Mouse (Mus musculus) kidney, embryonic 16.5 days (tissue): Measurements from ENCODE around the gene Egfl7. TPM values are rescaled to one million over a fixed set of nuclear protein-coding genes. Genes with fewer than 3 reads are reported as not detected.
A peak's percentile ranks its signal among the peaks of the same experiment; 100 is the strongest.

Experiments
- ATAC-seq: fragments of 200-750 bp; cut with Nextera tagmentation; 2 replicates; pipeline ENCODE4 v1.8.0; 2017; ENCODE audit warnings: moderate TSS enrichment; ENCODE audit not compliant: low FRiP score, low TSS enrichment
- H3K27ac ChIP-seq: fragments of 300-500 bp; sonication (generic); 2 replicates; pipeline ENCODE4 v1.5.1; 2014; ENCODE audit warnings: low read length
- H3K27me3 ChIP-seq: fragments of 300-500 bp; sonication (generic); 2 replicates; pipeline ENCODE4 v1.6.1; 2014; ENCODE audit warnings: low read length, control low read depth, mixed read lengths; ENCODE audit not compliant: insufficient read depth
- H3K36me3 ChIP-seq: fragments of 300-500 bp; sonication (generic); 2 replicates; pipeline ENCODE4 v1.6.1; 2014; ENCODE audit warnings: low read length, control low read depth, mixed read lengths; ENCODE audit not compliant: insufficient read depth
- H3K4me1 ChIP-seq: fragments of 300-500 bp; sonication (generic); 2 replicates; pipeline ENCODE4 v1.6.1; 2014; ENCODE audit warnings: low read length, control low read depth, mixed read lengths; ENCODE audit not compliant: insufficient read depth
- H3K4me2 ChIP-seq: fragments of 300-500 bp; sonication (generic); replicated peaks from 2 replicates; pipeline ENCODE4 v1.6.1; 2014; ENCODE audit warnings: low read depth, low read length
- H3K4me3 ChIP-seq: fragments of 300-500 bp; sonication (generic); 2 replicates; pipeline ENCODE4 v1.5.1; 2014; ENCODE audit warnings: mild to moderate bottlenecking, low read length
- H3K9ac ChIP-seq: fragments of 300-500 bp; sonication (generic); replicated peaks from 2 replicates; pipeline ENCODE4 v1.6.1; 2014; ENCODE audit warnings: low read length
- H3K9me3 ChIP-seq: fragments of 300-500 bp; sonication (generic); 2 replicates; pipeline ENCODE4 v1.6.1; 2016; ENCODE audit warnings: low read length, control low read depth
- WGBS: fragments of 180-500 bp; shearing (Covaris S2); extraction: QIAGEN DNeasy Blood & Tissue Kit; methylation state at CpG from one replicate; pipeline ENCODE4 v1.1.7; 2014; 5-methylcytosine and 5-hydroxymethylcytosine counted together
- polyA plus RNA-seq: library from polyadenylated mRNA; unstranded; fragments of >200 nt; fragmentation: Nextera tagmentation; extraction: Ambion mirVana; gene quantifications from 2 replicates; pipeline ENCODE4 v1.2.1, GENCODE M21; 2015

Gene Egfl7
- polyA plus RNA-seq, 1 experiment from 2014 or later, result 266 TPM

DNA sequence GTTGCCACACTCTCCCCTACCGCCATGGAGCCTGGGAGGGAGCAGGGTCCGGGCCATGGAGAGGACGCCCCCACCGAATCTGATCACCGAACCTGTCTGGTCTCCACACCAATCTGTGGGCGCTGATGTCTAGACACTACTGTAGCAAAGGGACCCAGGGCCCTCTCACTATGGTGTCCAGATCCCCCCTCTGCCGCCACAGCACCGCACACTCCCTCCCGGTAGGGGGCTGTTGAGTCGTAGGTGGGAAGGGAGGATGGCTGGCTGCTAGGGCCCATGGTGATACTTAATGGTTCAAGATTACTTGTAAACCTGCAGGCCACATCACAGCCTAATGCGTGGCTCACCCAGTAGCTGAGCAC is 7.2 kb downstream of the Egfl7 start:
- WGBS, result 6% methylated on average over 11 of the region's 11 CpGs
- Histone ChIP-seq H3K9ac (peak overlapping the region; percentile 72), H3K27ac (peak overlapping the region; percentile 73), H3K27me3 (no peaks in the 10 kb centered on the region), H3K36me3 (no peaks in the 10 kb centered on the region; the same call in 1 of the 2 replicates), H3K4me1 (peaks cover 21% of the 10 kb centered on the region), H3K4me2 (peak overlapping the region; percentile 72), H3K4me3 (peak overlapping the region; percentile 54), H3K9me3 (no peaks in the 10 kb centered on the region)
- ATAC-seq, result peak; percentile 40

DNA sequence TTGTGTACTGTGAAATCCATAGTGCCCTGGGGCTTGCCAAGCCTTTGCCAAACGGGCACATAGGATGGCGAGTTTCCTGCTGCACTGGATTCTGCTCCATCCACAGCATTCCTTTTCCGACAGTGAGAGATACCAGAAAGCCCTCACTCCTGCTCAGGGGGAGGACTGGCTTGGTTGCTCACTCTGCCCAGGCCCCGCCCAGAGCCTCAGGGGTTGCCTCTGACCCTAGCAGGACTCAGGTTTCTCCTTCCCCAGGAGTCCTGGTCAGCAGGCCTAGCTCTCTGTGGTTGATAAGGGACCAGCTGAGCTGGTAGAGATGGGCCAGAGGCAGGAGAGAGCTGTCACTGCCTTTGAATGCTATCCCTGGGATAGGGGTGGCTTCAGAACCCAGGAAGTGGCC is 8.8 kb downstream of the Egfl7 start:
- H3K9me3 ChIP-seq, result no peaks in the 10 kb centered on the region
- 28% methylated on average over 4 of the region's 4 CpGs for WGBS
- H3K4me2 ChIP-seq, result peak overlapping the region; percentile 72
- no peaks in the 10 kb centered on the region for H3K27me3 ChIP-seq
- ATAC-seq, result peak; percentile 19; the same call in 1 of the 2 replicates
- H3K27ac ChIP-seq, result peak overlapping the region; percentile 73
- peaks cover 21% of the 10 kb centered on the region for H3K4me1 ChIP-seq
- peak overlapping the region; percentile 54 for H3K4me3 ChIP-seq
- peak overlapping the region; percentile 72 for H3K9ac ChIP-seq
- peaks cover 14% of the 10 kb centered on the region; the same call in 1 of the 2 replicates for H3K36me3 ChIP-seq

DNA sequence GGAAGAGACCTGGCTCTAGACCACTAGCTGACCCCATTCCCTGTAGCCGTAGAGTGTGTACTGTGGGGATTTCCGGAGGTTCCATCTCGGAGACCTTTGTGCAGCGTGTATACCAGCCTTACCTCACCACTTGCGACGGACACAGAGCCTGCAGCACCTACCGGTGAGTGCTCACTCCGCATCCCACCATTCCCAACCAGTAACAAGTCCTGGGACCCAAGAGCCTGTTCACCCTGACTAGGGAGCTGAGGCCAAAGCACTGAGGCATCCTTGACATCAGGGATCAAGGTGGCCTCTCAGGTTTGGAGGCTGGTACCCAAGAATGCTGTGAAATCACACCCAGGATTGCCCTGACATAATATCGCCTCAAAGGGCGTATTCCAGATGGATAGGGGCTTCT is 9.5 kb downstream of the Egfl7 start:
- Histone ChIP-seq H3K9ac (peak overlapping the region; percentile 72), H3K27ac (peak overlapping the region; percentile 73), H3K9me3 (no peaks in the 10 kb centered on the region), H3K27me3 (no peaks in the 10 kb centered on the region), H3K4me3 (peak overlapping the region; percentile 54), H3K4me2 (peak overlapping the region; percentile 72), H3K36me3 (peaks cover 14% of the 10 kb centered on the region; the same call in 1 of the 2 replicates), H3K4me1 (peaks cover 21% of the 10 kb centered on the region)
- ATAC-seq, result no peak
- WGBS, result 86% methylated on average over 10 of the region's 10 CpGs

DNA sequence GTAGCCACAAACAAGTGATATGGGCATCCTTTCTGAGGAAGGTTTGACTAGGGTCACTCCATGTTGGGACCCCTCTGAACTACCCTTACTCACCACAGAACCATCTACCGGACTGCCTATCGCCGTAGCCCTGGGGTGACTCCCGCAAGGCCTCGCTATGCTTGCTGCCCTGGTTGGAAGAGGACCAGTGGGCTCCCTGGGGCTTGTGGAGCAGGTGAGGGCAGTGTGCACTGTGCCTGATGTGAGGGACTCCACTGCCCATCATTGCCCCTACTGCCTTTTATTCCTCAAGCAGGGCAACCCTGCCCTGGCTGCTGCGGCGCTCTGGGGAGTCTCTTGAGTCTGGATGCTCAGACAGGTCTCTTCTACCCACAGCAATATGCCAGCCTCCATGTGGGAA is 10.5 kb downstream of the Egfl7 start:
- peak overlapping the region; percentile 72 for H3K4me2 ChIP-seq

DNA sequence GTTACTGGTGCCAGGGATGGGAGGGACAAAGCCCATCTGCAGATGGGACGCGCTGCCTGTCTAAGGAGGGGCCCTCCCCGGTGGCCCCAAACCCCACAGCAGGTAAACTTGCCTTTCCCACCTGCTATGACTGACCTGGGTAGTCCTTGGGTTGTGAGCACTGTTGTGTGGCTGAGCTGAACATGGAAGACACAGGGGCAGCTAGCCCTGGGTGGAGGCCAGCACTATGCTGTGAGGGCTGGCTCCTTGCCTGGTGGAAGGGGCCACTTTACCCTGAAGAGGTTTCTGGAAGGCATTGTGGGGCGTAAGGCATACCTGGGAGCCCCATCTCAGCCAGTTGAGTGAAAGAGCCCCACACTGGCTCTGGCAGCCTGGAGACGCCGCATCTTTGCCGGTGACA is 11.1 kb downstream of the Egfl7 start:
- Histone ChIP-seq H3K9ac (no peak overlapping the region), H3K4me1 (peaks cover 33% of the 10 kb centered on the region), H3K36me3 (peaks cover 20% of the 10 kb centered on the region), H3K27me3 (no peaks in the 10 kb centered on the region), H3K4me3 (no peak overlapping the region; the same call in 1 of the 2 replicates), H3K27ac (peak overlapping the region; percentile 25; the same call in 1 of the 2 replicates), H3K4me2 (0 out of 2 replicates have a peak overlapping the region, but pooled peaks have one; percentile 3), H3K9me3 (no peaks in the 10 kb centered on the region)
- WGBS, result 87% methylated on average over 7 of the region's 7 CpGs
- ATAC-seq, result no peak

More for the DNA sequence above, 10.5 kb downstream of the Egfl7 start:
- Histone ChIP-seq H3K27ac (peak overlapping the region; percentile 25; the same call in 1 of the 2 replicates), H3K27me3 (no peaks in the 10 kb centered on the region), H3K4me1 (peaks cover 27% of the 10 kb centered on the region), H3K36me3 (peaks cover 18% of the 10 kb centered on the region), H3K4me3 (peak overlapping the region; percentile 54), H3K9ac (peak overlapping the region; percentile 37), H3K9me3 (no peaks in the 10 kb centered on the region)
- no peak for ATAC-seq
- WGBS, result 89% methylated on average over 7 of the region's 7 CpGs

DNA sequence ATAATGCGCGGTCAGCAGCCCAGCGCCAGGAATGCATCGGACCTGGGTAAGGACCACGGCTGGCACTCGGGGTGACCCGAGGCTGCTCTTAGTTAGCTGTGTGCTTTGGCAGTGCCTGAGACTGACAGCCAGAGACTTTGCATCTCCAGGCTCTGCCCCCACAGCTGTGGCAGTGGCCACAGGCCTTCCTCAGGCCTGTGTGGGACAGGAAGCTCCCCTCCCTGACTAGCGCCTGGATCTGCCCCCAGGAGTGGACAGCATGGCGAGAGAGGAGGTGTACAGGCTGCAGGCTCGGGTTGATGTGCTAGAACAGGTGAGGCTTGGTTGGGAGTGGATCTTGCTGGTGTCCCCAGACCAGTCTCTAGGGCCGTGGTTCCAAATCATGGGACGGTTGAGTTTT is 11.6 kb downstream of the Egfl7 start:
- Histone ChIP-seq H3K9me3 (no peaks in the 10 kb centered on the region), H3K9ac (no peak overlapping the region), H3K4me1 (peaks cover 34% of the 10 kb centered on the region), H3K27me3 (no peaks in the 10 kb centered on the region), H3K27ac (peak overlapping the region; percentile 25; the same call in 1 of the 2 replicates), H3K4me2 (peak overlapping the region; percentile 3; the same call in 1 of the 2 replicates), H3K4me3 (no peak overlapping the region; the same call in 1 of the 2 replicates), H3K36me3 (peaks cover 23% of the 10 kb centered on the region)
- no peak for ATAC-seq
- 80% methylated on average over 12 of the region's 12 CpGs for WGBS

DNA sequence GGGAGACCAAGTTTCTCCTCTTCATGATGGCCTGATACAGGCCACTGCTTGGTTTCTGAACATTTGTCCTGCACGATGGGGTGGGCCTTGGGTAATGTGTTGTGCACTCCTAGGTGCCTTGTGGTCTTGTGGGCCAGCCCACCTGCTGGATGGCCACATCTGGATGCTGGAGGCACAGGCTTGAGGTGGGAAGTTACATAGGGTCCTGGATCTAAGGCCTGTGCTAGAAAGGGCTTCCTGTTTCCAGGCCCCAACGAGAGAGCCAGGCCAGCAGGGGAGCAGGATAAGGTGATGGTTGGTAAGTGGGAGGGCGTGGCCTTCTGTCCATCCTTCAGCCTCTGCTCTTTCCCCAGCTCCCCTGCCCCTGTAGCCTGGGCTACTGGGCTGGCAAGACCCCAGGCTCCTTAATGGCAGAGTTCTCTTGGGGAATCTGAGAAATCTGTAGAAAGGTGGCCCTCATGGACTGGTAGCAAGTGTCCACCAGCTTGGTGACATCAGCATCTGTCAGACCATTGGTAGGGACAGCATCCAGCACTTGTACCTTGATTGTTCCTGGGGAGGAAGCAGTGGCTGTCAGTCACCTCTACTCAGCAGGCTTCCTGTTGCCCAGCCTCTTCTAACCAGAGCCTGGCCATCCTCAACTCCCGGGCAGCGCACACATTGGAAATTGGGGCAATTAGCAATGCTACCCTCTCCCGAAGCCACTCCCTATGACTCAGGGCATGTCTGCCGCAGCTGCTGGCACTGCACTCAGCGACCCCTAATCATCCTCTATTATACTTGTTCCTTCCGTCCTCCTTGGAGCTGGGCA is 13.6 kb downstream of the Egfl7 start:
- Histone ChIP-seq H3K4me1 (peaks cover 21% of the 10 kb centered on the region), H3K9me3 (no peaks in the 10 kb centered on the region), H3K36me3 (peaks cover 23% of the 10 kb centered on the region), H3K27ac (no peak overlapping the region), H3K4me2 (no peak overlapping the region), H3K9ac (no peak overlapping the region), H3K27me3 (no peaks in the 10 kb centered on the region), H3K4me3 (no peak overlapping the region)
- ATAC-seq, result no peak
- 53% methylated on average over 9 of the region's 9 CpGs for WGBS

DNA sequence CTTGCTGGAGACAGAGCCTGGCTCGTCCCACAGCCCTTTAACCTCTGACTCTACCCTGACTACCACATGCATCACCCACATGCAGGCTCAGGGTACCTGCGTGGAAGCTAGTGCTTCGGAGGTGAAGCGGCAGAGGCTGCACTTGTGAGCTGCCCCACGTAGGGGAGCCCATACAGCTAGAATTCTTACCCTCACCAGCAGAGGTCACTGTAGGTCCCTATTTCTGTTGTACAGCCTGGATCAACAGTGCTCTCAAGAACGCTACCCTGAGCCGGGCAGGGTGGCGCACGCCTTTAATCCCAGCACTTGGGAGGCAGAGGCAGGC is 14.2 kb downstream of the Egfl7 start:
- WGBS, result 65% methylated on average over 9 of the region's 9 CpGs
- Histone ChIP-seq H3K4me2 (no peak overlapping the region), H3K27ac (no peak overlapping the region), H3K36me3 (peaks cover 23% of the 10 kb centered on the region), H3K9ac (no peak overlapping the region), H3K9me3 (no peaks in the 10 kb centered on the region), H3K27me3 (no peaks in the 10 kb centered on the region), H3K4me1 (peaks cover 16% of the 10 kb centered on the region), H3K4me3 (no peak overlapping the region)
- ATAC-seq, result peak; percentile 29; the same call in 1 of the 2 replicates

DNA sequence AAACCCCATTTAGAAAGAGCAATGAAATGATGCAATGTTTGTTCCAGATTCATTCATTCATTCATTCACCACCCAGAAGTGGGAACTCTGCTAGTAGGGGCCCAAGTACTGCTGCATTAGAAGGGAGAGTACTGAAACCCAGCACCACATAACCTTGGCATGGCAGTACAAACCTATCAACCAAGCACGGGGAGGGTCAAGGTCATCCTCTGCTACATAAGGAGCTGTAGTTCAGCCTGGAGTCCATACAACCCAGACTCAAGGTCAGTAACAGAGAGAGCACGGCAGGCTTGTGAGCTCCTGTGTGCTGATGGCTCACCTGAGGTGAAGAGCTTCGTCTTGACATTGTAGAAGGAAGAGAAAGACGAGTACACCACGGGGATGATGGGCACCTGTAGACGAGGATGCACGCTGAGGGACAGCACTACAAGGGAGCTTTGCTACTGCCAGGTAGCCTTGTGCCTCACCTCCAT is 14.7 kb downstream of the Egfl7 start:
- peak; percentile 1 for ATAC-seq
- no peak overlapping the region for H3K9ac ChIP-seq
- 84% methylated on average over 7 of the region's 7 CpGs for WGBS
- H3K4me2 ChIP-seq, result no peak overlapping the region
- peak overlapping the region; percentile 82 for H3K27ac ChIP-seq
- peaks cover 23% of the 10 kb centered on the region for H3K36me3 ChIP-seq
- H3K27me3 ChIP-seq, result no peaks in the 10 kb centered on the region
- H3K4me1 ChIP-seq, result peaks cover 16% of the 10 kb centered on the region
- H3K4me3 ChIP-seq, result no peak overlapping the region
- H3K9me3 ChIP-seq, result no peaks in the 10 kb centered on the region
